Mouse (Mus musculus) limb, embryonic 11.5 days (tissue): ENCODE measurements around the gene Gclc. TPM values are rescaled to one million over a fixed set of nuclear protein-coding genes. Genes with fewer than 3 reads are reported as not detected.

Source experiments
- ATAC-seq: fragments of 200-750 bp; cut with Nextera tagmentation; 2 replicates; pipeline ENCODE4 v1.8.0; 2017; ENCODE audit warnings: low read depth; ENCODE audit not compliant: insufficient number of reproducible peaks, low FRiP score, low TSS enrichment
- DNase-seq: peaks from one replicate; pipeline ENCODE4 v3.0.0-alpha.2; 2015; ENCODE audit warnings: low spot score
- H3K27ac ChIP-seq: fragments of 300-500 bp; sonication (generic); replicated peaks from 2 replicates; pipeline ENCODE4 v1.5.1; 2014; ENCODE audit warnings: low read depth, mild to moderate bottlenecking, low read length
- H3K27me3 ChIP-seq: fragments of 300-500 bp; sonication (generic); 2 replicates; pipeline ENCODE4 v1.6.1; 2014; ENCODE audit warnings: mild to moderate bottlenecking, low read length, mixed read lengths; ENCODE audit not compliant: control insufficient read depth, insufficient read depth
- H3K36me3 ChIP-seq: fragments of 300-500 bp; sonication (generic); 2 replicates; pipeline ENCODE4 v1.6.1; 2014; ENCODE audit warnings: mild to moderate bottlenecking, low read length, moderate library complexity, mixed read lengths; ENCODE audit not compliant: control insufficient read depth, insufficient read depth
- H3K4me1 ChIP-seq: fragments of 300-500 bp; sonication (generic); 2 replicates; pipeline ENCODE4 v1.6.1; 2014; ENCODE audit warnings: low read length, mixed read lengths; ENCODE audit not compliant: control insufficient read depth, insufficient read depth
- H3K4me2 ChIP-seq: fragments of 300-500 bp; sonication (generic); 2 replicates; pipeline ENCODE4 v1.6.1; 2014; ENCODE audit warnings: low read depth, mild to moderate bottlenecking, moderate library complexity; ENCODE audit not compliant: severe bottlenecking
- H3K4me3 ChIP-seq: fragments of 300-500 bp; sonication (generic); 2 replicates; pipeline ENCODE4 v1.5.1; 2014; ENCODE audit warnings: low read depth, low read length
- H3K9ac ChIP-seq: fragments of 300-500 bp; sonication (generic); 2 replicates; pipeline ENCODE4 v1.6.1; 2014; ENCODE audit warnings: mild to moderate bottlenecking, low read length
- H3K9me3 ChIP-seq: fragments of 300-500 bp; sonication (generic); 2 replicates; pipeline ENCODE4 v1.6.1; 2016; ENCODE audit warnings: low read length; ENCODE audit not compliant: control insufficient read depth
- WGBS: fragments of 180-500 bp; shearing (Covaris S2); extraction: QIAGEN DNeasy Blood & Tissue Kit; methylation state at CpG from one replicate; pipeline ENCODE4 v1.1.7; 2014; 5-methylcytosine and 5-hydroxymethylcytosine counted together
- polyA plus RNA-seq: library from polyadenylated mRNA; unstranded; fragments of >200 nt; fragmentation: Nextera tagmentation; extraction: Ambion mirVana; gene quantifications from 2 replicates; pipeline ENCODE4 v1.2.1, GENCODE M21; 2014

Gene Gclc
- polyA plus RNA-seq, 1 experiment from 2014 or later = 12.3 TPM

DNA sequence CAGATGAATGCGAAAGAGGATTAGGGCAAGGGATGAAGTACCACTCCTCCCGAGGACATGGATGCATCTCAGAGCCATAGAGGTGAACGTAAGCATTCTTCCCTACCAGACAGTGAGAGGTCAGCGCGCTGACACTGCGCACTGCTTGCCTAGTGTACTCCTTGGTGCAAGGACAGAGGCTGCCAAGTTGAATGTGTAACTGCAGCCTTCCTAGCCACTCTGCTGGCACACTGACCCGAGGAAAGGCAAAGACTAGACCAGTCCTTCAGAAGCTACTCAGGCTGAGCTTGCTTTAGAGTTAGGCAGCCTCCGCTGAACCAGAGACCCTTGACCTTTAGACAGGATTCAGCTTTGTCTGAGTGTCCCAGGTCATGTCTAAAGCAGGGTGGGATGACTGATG lies 11.9 kb downstream of the Gclc start:
- no peaks in the 10 kb centered on the region for H3K27me3 ChIP-seq
- WGBS = 92% methylated on average over 8 of the region's 8 CpGs
- no peak overlapping the region for H3K27ac ChIP-seq
- no peaks in the 10 kb centered on the region for H3K9me3 ChIP-seq
- no peak for ATAC-seq
- H3K4me3 ChIP-seq = no peak overlapping the region
- no peak overlapping the region for H3K4me2 ChIP-seq
- no peak overlapping the region for H3K9ac ChIP-seq
- H3K36me3 ChIP-seq = peaks cover 4% of the 10 kb centered on the region; the same call in 1 of the 2 replicates
- DNase-seq = no peak
- H3K4me1 ChIP-seq = no peaks in the 10 kb centered on the region

DNA sequence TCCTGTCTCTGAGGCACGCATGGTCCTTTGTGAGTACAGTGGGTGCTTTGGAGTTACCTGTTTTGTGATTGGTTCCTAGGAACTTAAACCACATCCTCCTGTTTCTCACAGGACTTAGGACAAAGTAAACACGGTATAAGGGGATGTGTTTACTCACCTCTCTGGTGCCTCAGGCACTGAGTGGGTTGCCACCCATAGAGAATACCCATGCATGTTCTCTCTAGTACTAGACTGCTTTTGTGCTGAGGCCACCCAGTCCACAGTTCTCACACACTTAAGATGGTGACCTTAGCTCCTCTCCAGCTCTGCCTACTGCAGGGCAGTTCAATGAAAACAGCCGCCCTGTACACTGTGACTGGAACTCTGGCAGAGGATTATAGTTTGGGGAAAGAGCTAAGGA lies 12.4 kb downstream of the Gclc start:
- Histone ChIP-seq H3K9me3 (no peaks in the 10 kb centered on the region), H3K27ac (no peak overlapping the region), H3K9ac (no peak overlapping the region), H3K4me2 (no peak overlapping the region), H3K27me3 (no peaks in the 10 kb centered on the region), H3K36me3 (peaks cover 4% of the 10 kb centered on the region; the same call in 1 of the 2 replicates), H3K4me1 (no peaks in the 10 kb centered on the region), H3K4me3 (no peak overlapping the region)
- DNase-seq (no peak), ATAC-seq (no peak)
- WGBS = 76% methylated on average over 3 of the region's 3 CpGs

DNA sequence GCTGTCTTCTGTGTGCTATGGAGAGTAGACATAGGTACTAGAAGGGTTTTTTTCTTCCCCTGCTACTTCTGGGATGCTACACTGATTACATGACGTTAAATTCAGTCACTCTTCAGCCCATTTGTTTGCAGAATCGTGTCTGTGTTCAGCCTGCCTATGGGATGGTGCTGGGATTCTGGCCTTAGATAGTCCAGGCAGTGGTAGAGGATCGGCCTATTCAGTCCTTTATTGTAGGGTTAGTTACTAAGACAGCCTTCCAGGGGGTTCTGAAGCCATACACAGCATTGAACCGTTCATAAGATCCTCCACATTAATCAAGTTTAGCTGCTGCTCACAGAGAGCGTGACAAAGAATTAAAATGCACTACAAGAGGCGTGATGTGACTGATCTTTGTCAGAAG lies 16.6 kb downstream of the Gclc start:
- Histone ChIP-seq H3K4me1 (no peaks in the 10 kb centered on the region), H3K36me3 (0 out of 2 replicates have a peak, but pooled peaks cover 2% of the 10 kb centered on the region), H3K9ac (no peak overlapping the region), H3K27me3 (no peaks in the 10 kb centered on the region), H3K4me3 (no peak overlapping the region), H3K9me3 (no peaks in the 10 kb centered on the region), H3K4me2 (no peak overlapping the region), H3K27ac (no peak overlapping the region)
- DNase-seq = no peak
- ATAC-seq = no peak
- WGBS = 83% methylated on average over 6 of the region's 6 CpGs

DNA sequence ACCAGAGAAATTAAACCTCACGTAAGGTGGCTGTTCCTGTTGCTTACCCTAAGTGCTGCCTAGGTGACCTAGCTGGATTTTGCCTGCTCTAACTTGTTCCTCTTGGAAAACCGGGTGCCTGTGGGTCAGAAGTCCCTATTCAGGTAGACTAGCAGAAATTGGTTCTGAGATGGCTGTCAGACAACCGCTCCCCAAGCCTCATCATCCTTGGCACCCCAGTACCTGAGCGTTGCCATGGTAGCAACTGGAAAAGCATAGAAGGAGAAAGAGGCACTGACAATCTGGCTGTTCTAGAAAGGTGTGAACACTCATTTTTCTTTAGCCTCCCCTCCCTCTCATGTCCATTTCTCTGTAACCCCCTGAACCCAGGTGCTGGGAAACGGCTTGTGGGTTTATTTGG lies 17.0 kb downstream of the Gclc start:
- no peak for ATAC-seq

DNA sequence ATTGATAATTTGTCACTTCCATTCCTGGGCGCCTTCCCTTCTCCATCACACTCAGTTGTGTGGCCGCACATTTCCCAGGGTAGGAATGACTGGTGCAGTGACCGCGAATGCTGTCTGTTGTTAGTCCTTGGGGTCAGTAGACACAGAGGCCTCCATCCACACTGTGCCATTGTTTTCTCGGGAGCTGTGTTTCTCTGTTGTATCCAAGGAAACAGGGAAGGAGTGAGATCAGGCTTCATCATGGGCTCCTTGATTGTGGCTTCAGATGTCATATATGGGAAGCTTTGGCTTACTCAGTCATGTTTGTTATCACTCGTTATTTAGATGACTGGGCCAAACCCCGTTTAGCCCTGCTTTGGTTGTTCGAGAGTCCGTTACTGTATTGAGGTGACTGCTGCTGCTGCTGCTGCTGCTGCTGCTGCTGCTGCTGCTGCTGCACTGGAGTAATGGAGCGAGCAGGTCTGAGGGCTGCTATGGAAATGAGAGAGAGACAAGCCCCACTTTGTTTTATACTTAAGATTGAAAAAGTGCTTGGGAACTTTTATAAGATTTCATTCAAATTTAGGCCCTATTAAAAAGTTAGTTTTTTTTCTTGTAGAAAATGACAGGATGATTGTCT lies 17.5 kb downstream of the Gclc start:
- no peak for ATAC-seq
- H3K4me3 ChIP-seq = no peak overlapping the region
- no peak overlapping the region for H3K27ac ChIP-seq
- DNase-seq = no peak
- H3K4me2 ChIP-seq = no peak overlapping the region
- no peaks in the 10 kb centered on the region for H3K9me3 ChIP-seq
- no peaks in the 10 kb centered on the region for H3K27me3 ChIP-seq
- peaks cover 2% of the 10 kb centered on the region; the same call in 1 of the 2 replicates for H3K36me3 ChIP-seq
- H3K9ac ChIP-seq = no peak overlapping the region
- H3K4me1 ChIP-seq = no peaks in the 10 kb centered on the region
- 82% methylated on average over 10 of the region's 10 CpGs for WGBS

More for the DNA sequence above, 17.0 kb downstream of the Gclc start:
- H3K4me2 ChIP-seq = no peak overlapping the region
- H3K9me3 ChIP-seq = no peaks in the 10 kb centered on the region
- H3K9ac ChIP-seq = no peak overlapping the region
- H3K4me1 ChIP-seq = no peaks in the 10 kb centered on the region
- 85% methylated on average over 5 of the region's 5 CpGs for WGBS
- no peak overlapping the region for H3K4me3 ChIP-seq
- 0 out of 2 replicates have a peak, but pooled peaks cover 2% of the 10 kb centered on the region for H3K36me3 ChIP-seq
- no peak overlapping the region for H3K27ac ChIP-seq
- no peaks in the 10 kb centered on the region for H3K27me3 ChIP-seq
- no peak for DNase-seq

DNA sequence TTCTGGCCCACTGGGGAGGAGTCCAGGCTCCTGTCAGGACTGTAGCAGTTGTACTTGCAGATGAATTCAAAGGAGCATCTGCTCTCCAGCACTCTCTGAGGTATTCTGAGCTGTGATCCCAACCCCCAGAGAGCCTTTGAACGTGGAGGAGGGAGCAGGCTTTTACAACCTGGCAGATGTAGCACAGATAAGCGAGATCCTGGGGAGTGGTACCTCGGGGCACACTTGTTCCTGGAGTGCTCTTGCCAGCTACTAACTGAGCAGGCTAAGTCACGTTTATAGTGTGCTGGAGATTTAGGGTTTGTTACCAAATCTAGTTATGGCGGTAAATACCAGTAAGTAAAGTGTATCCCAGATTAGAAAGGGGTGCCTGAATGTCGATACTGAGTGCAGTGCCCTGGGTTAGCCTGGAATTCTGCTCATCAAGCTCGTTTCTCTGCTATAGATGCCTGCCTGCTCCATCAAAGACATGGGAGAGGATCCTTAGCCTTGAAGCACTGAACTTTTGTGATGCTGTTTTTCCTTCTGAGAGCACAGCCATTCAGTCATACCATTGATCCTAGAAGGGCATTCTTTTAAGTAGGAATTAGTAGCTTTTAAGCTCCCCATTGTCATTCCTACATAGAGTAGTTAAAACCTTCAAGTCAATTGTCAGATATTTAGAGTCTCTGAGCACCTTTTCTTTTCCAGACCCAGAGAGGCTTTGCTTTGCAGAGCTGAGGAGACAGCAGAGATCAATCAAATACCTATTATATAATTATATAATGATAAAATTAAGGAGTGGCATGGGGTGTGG lies 22.6 kb downstream of the Gclc start:
- ATAC-seq (no peak), DNase-seq (no peak)
- Histone ChIP-seq H3K27me3 (no peaks in the 10 kb centered on the region), H3K9ac (no peak overlapping the region), H3K4me1 (no peaks in the 10 kb centered on the region), H3K4me3 (no peak overlapping the region), H3K9me3 (no peaks in the 10 kb centered on the region), H3K4me2 (no peak overlapping the region), H3K36me3 (no peaks in the 10 kb centered on the region; the same call in 1 of the 2 replicates), H3K27ac (no peak overlapping the region)
- 29% methylated on average over 7 of the region's 7 CpGs for WGBS

DNA sequence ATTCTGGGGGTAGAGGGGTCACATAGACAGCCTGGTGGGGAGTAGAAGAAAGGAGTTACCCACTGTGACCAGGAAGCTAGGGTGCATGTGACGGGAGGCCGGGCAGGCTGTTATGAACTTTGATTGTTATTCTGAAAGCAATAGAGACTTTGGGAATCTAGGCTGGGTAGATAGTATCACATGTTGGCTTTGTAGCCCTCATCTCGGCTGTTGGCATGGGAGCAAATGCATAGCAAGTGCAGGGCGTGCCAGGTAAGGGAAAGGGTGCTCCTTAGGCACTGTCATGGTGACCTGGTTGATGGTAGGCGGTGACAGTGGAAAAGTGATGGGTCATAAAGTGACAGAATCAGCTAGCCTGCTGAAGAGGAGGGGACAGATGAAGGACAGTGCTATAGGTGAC lies 23.3 kb downstream of the Gclc start:
- WGBS = 91% methylated on average over 5 of the region's 5 CpGs
- H3K36me3 ChIP-seq = no peaks in the 10 kb centered on the region; the same call in 1 of the 2 replicates
- H3K4me3 ChIP-seq = no peak overlapping the region
- no peak overlapping the region for H3K27ac ChIP-seq
- no peak overlapping the region for H3K9ac ChIP-seq
- H3K4me2 ChIP-seq = no peak overlapping the region
- no peak for ATAC-seq
- no peak for DNase-seq
- H3K4me1 ChIP-seq = no peaks in the 10 kb centered on the region
- no peaks in the 10 kb centered on the region for H3K27me3 ChIP-seq
- no peaks in the 10 kb centered on the region for H3K9me3 ChIP-seq

DNA sequence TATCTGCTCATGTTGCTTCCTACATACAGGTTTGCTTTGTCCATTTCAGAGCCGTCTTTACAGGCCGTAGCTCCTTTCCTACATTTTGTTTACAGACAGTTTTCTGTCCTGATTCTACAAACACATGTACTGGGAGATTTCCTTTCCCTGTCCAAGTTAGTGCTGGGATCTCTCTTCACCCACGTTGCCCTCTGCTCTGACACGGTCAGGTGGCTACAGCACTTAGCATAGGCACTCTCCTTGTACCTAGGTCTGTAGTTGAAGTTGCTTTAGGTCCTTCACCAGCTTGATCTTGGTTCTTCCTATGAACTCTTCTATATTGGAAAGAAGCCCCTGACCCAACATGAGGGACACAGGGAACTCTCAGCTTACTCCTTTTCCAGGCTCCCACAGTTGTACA lies 25.4 kb downstream of the Gclc start:
- Histone ChIP-seq H3K9me3 (no peaks in the 10 kb centered on the region), H3K4me2 (no peak overlapping the region), H3K27me3 (no peaks in the 10 kb centered on the region), H3K4me1 (no peaks in the 10 kb centered on the region), H3K9ac (no peak overlapping the region), H3K27ac (no peak overlapping the region), H3K36me3 (no peaks in the 10 kb centered on the region; the same call in 1 of the 2 replicates), H3K4me3 (no peak overlapping the region)
- no peak for ATAC-seq
- WGBS = 92% methylated on average over 4 of the region's 4 CpGs
- DNase-seq = no peak
